Mouse (Mus musculus): ENCODE results near the gene Polg2. TPM values are rescaled to one million over a fixed set of nuclear protein-coding genes. Genes with fewer than 3 reads are reported as not detected.
A peak's percentile ranks its signal among the peaks of the same experiment; 100 is the strongest.

Gene Polg2
- polyA plus RNA-seq, 1 experiment from 2014 or later: 9.3 TPM

DNA sequence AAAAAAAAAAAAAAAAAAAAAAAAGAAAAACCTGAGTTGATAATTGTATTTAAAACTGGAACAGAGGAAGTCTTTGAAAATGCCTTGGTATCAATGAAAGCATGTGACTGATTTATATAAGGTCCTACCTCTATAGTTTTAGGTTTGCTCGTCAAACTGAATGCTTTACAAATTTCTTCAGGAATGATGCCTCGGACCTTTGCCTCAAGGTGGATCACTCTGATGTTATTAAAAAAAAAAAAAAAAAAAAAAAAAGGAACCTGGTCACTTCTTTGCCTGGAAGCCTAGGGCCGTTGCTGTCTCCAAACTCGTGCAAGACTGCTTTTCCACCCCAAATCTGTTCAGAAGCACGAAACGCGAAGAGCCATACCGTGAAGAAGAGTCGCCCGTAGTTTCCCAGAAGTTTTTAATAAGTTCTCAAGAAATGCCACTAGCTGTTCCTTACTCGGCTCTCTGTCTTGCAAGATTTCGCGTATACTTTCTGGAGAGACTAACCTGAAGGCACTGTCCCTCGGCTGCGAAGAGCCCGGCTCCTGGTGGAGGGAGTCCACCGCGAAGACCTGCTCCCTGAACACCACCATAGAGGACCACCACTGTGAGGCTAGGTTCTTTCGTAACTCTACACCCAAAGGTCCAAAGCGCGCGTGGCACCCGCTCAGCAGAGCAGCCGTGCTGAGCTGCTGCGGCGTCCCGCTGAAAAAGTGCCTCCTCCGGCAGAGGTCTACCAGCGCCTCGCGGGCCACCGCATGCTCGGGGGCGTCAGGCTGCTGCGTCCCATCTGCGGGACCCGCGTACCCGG is 549 bp downstream of the Polg2 start:
- peak; percentile 64 for ATAC-seq (replicated peaks; ENCODE audit: insufficient number of reproducible peaks, low FRiP score, low TSS enrichment)
- peaks cover 32% of the 10 kb centered on the region for H3K36me3 ChIP-seq (ENCODE audit: control insufficient read depth, insufficient read depth, low read length)
- peak overlapping the region; percentile 97 for H3K27ac ChIP-seq (ENCODE audit: low read depth, low read length)
- WGBS (ENCODE audit: insufficient replicate concordance): 3% methylated on average over 39 of the region's 39 CpGs
- peak overlapping the region; percentile 78 for H3K4me3 ChIP-seq (ENCODE audit: low read depth, low read length)
- H3K4me1 ChIP-seq (ENCODE audit: control insufficient read depth, insufficient read depth, low read length): 0 out of 2 replicates have a peak, but pooled peaks cover 3% of the 10 kb centered on the region
- H3K9me3 ChIP-seq (replicated peaks; ENCODE audit: control insufficient read depth, low read length): no peaks in the 10 kb centered on the region
- peak overlapping the region; percentile 95 for H3K9ac ChIP-seq (ENCODE audit: low read depth, low read length)
- peak overlapping the region; percentile 91 for H3K4me2 ChIP-seq
- no peaks in the 10 kb centered on the region for H3K27me3 ChIP-seq (ENCODE audit: control insufficient read depth, insufficient read depth, low read length)

DNA sequence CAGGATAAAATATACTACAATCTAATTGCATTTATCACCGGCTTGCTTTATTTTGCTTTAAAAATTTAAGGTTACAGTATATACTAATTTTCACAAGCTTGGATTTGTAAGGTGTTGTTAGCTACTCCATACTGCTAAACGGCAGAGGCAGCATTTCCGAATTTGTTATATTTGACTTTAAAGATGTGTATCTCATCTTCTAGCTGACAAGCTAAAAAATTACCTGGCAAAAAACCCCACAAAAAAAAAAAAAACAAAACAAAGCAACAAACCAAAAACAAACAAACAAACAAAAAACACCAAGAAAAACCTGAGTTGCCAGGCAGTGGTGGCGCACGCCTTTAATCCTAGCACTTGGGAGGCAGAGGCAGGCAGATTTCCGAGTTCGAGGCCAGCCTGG is 1.2 kb downstream of the Polg2 start:
- peaks cover 30% of the 10 kb centered on the region for H3K36me3 ChIP-seq (ENCODE audit: control insufficient read depth, insufficient read depth, low read length)
- H3K4me3 ChIP-seq (ENCODE audit: low read depth, low read length): peak overlapping the region; percentile 78; the same call in 1 of the 2 replicates
- H3K4me2 ChIP-seq: peak overlapping the region; percentile 91; the same call in 1 of the 2 replicates
- WGBS (ENCODE audit: insufficient replicate concordance): 89% methylated on average over 7 of the region's 7 CpGs
- H3K27ac ChIP-seq (ENCODE audit: low read depth, low read length): no peak overlapping the region
- no peaks in the 10 kb centered on the region for H3K27me3 ChIP-seq (ENCODE audit: control insufficient read depth, insufficient read depth, low read length)
- 0 out of 2 replicates have a peak, but pooled peaks cover 3% of the 10 kb centered on the region for H3K4me1 ChIP-seq (ENCODE audit: control insufficient read depth, insufficient read depth, low read length)
- no peak for ATAC-seq (replicated peaks; ENCODE audit: insufficient number of reproducible peaks, low FRiP score, low TSS enrichment)
- no peaks in the 10 kb centered on the region for H3K9me3 ChIP-seq (replicated peaks; ENCODE audit: control insufficient read depth, low read length)
- H3K9ac ChIP-seq (ENCODE audit: low read depth, low read length): no peak overlapping the region

DNA sequence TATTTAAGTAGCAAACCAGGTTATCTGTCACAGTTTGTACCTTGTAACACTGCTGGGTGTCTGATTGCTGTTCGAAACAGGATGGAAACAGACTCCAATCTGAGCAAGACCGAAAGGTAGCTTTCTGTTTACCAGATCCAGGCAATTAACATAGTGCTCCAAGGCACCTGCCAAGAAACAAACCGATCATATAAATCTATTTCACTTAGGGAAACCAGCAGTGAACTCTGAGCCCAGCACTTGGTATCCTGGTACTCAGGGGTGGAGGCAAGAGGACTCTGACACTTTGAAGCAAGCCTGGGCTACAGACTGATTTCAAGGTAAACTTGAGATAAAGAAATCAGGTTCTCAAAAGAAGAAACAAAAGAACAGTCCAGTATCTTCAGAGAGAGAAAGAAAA is 1.9 kb downstream of the Polg2 start:
- WGBS (ENCODE audit: insufficient replicate concordance): 90% methylated on average over 3 of the region's 3 CpGs
- Histone ChIP-seq H3K36me3 (ENCODE audit: control insufficient read depth, insufficient read depth, low read length) (peaks cover 29% of the 10 kb centered on the region), H3K9ac (ENCODE audit: low read depth, low read length) (no peak overlapping the region), H3K4me3 (ENCODE audit: low read depth, low read length) (no peak overlapping the region), H3K9me3 (replicated peaks; ENCODE audit: control insufficient read depth, low read length) (no peaks in the 10 kb centered on the region), H3K27ac (ENCODE audit: low read depth, low read length) (no peak overlapping the region), H3K4me1 (ENCODE audit: control insufficient read depth, insufficient read depth, low read length) (0 out of 2 replicates have a peak, but pooled peaks cover 3% of the 10 kb centered on the region), H3K27me3 (ENCODE audit: control insufficient read depth, insufficient read depth, low read length) (no peaks in the 10 kb centered on the region), H3K4me2 (no peak overlapping the region)
- ATAC-seq (replicated peaks; ENCODE audit: insufficient number of reproducible peaks, low FRiP score, low TSS enrichment): no peak

DNA sequence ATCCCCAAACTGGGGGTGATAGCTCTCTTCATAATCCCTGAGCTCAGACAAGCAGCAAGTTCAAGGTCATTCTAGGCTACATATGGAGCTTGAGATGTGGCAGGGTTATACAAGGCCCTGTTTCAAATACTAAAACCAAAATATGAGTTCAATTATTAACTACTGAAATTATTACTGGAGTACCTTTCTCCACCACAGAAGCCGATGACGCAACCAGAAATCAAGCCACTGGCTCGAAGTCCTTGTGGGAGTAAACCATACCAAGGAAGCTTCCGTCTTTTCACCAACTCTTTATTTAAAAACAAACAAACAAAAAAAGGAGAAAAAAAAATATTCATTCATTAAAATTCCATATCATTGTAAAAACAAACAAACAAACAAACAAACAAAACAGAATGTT is 2.4 kb downstream of the Polg2 start:
- Histone ChIP-seq H3K4me3 (ENCODE audit: low read depth, low read length) (no peak overlapping the region), H3K4me2 (no peak overlapping the region), H3K9me3 (replicated peaks; ENCODE audit: control insufficient read depth, low read length) (no peaks in the 10 kb centered on the region), H3K36me3 (ENCODE audit: control insufficient read depth, insufficient read depth, low read length) (peaks cover 31% of the 10 kb centered on the region), H3K4me1 (ENCODE audit: control insufficient read depth, insufficient read depth, low read length) (0 out of 2 replicates have a peak, but pooled peaks cover 3% of the 10 kb centered on the region), H3K9ac (ENCODE audit: low read depth, low read length) (no peak overlapping the region), H3K27me3 (ENCODE audit: control insufficient read depth, insufficient read depth, low read length) (no peaks in the 10 kb centered on the region), H3K27ac (ENCODE audit: low read depth, low read length) (no peak overlapping the region)
- 92% methylated on average over 4 of the region's 4 CpGs for WGBS (ENCODE audit: insufficient replicate concordance)
- ATAC-seq (replicated peaks; ENCODE audit: insufficient number of reproducible peaks, low FRiP score, low TSS enrichment): no peak

DNA sequence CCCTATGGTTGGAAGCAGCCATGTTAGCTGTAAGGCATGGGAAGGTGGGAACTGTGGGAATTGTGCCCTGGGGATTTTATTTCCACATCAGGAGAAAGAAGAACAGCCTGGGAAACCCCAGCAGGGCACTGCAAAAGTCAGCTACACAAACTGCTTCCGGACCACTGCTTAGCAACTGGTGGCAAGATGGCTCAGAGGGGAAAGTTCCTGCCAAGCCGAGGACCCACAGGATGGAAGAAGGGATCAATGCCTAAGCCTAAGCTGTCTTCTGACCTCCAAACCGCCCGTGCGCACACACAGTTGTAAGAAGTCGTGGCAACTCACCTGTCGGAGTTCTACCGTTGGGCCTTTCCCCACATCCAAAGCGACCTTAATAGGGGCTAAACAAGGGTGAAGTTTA is 6.3 kb downstream of the Polg2 start:
- WGBS (ENCODE audit: insufficient replicate concordance): 93% methylated on average over 9 of the region's 9 CpGs
- Histone ChIP-seq H3K4me3 (ENCODE audit: low read depth, low read length) (no peak overlapping the region), H3K4me2 (no peak overlapping the region), H3K36me3 (ENCODE audit: control insufficient read depth, insufficient read depth, low read length) (peaks cover 49% of the 10 kb centered on the region), H3K9ac (ENCODE audit: low read depth, low read length) (no peak overlapping the region), H3K9me3 (replicated peaks; ENCODE audit: control insufficient read depth, low read length) (no peaks in the 10 kb centered on the region), H3K4me1 (ENCODE audit: control insufficient read depth, insufficient read depth, low read length) (0 out of 2 replicates have a peak, but pooled peaks cover 3% of the 10 kb centered on the region), H3K27me3 (ENCODE audit: control insufficient read depth, insufficient read depth, low read length) (no peaks in the 10 kb centered on the region), H3K27ac (ENCODE audit: low read depth, low read length) (no peak overlapping the region)
- ATAC-seq (replicated peaks; ENCODE audit: insufficient number of reproducible peaks, low FRiP score, low TSS enrichment): no peak

DNA sequence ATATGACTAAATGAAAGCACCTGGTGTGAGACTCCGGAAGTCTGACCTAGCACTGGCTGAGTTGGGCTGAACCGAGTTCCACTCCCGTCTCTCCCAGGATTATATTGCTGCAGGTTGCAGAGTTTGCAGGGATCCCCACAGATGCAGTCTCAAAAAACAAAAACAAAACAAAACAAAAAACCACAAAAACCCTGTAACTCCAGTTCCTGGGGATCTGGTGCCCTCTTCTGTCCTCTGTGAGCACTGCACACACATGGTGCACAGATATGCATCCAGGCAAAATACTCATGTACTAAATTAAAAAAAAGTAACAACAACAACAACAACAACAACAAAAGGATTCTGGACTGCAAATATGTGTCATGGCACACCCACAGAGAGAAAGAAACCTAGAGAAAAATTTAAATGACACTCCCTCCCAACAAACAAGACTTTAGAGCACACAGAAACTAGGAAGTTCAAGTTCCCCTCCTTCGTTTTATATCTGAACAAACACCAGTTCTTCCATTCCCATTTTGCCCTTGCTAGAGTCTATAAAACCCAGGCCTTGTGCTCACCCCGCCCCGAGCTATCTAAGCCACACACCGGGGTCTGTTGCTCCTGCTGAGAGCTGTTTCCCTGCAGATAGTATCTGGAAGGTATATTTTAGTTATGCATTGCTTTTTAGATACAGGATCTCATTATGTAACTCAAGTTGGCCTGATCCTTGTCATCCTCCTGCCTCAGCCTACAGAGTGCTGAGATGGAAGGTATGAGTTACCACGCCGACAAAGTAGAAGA is 9.0 kb downstream of the Polg2 start:
- WGBS (ENCODE audit: insufficient replicate concordance): 92% methylated on average over 9 of the region's 9 CpGs
- H3K9ac ChIP-seq (ENCODE audit: low read depth, low read length): no peak overlapping the region
- H3K4me1 ChIP-seq (ENCODE audit: control insufficient read depth, insufficient read depth, low read length): no peaks in the 10 kb centered on the region
- no peak overlapping the region for H3K27ac ChIP-seq (ENCODE audit: low read depth, low read length)
- peaks cover 65% of the 10 kb centered on the region for H3K36me3 ChIP-seq (ENCODE audit: control insufficient read depth, insufficient read depth, low read length)
- H3K4me2 ChIP-seq: no peak overlapping the region
- no peak for ATAC-seq (replicated peaks; ENCODE audit: insufficient number of reproducible peaks, low FRiP score, low TSS enrichment)
- no peaks in the 10 kb centered on the region for H3K9me3 ChIP-seq (replicated peaks; ENCODE audit: control insufficient read depth, low read length)
- H3K27me3 ChIP-seq (ENCODE audit: control insufficient read depth, insufficient read depth, low read length): no peaks in the 10 kb centered on the region
- no peak overlapping the region for H3K4me3 ChIP-seq (ENCODE audit: low read depth, low read length)

DNA sequence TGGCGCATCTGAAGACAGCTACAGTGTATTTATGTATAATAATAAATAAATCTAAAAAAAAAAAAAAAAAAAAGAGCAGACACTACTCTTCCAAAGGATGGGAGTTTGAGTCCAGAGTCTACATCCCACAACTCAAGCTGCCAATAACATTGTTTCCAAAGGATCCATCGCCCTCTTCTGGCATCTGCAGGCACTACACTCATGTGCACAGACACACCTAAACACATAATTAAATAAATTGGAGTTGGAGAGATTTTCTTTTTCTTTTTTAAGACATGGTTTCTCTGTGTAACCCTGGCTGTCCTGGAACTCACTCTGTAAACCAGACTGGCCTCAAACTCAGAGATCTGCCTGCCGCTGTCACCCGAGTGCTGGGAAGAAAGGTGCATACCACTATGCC is 11.8 kb downstream of the Polg2 start:
- H3K4me2 ChIP-seq: no peak overlapping the region
- H3K9me3 ChIP-seq (replicated peaks; ENCODE audit: control insufficient read depth, low read length): no peaks in the 10 kb centered on the region
- H3K36me3 ChIP-seq (ENCODE audit: control insufficient read depth, insufficient read depth, low read length): peaks cover 45% of the 10 kb centered on the region
- H3K27me3 ChIP-seq (ENCODE audit: control insufficient read depth, insufficient read depth, low read length): no peaks in the 10 kb centered on the region
- WGBS (ENCODE audit: insufficient replicate concordance): 92% methylated on average over 4 of the region's 4 CpGs
- no peak overlapping the region for H3K4me3 ChIP-seq (ENCODE audit: low read depth, low read length)
- peaks cover 16% of the 10 kb centered on the region for H3K4me1 ChIP-seq (ENCODE audit: control insufficient read depth, insufficient read depth, low read length)
- no peak for ATAC-seq (replicated peaks; ENCODE audit: insufficient number of reproducible peaks, low FRiP score, low TSS enrichment)
- no peak overlapping the region for H3K9ac ChIP-seq (ENCODE audit: low read depth, low read length)
- no peak overlapping the region for H3K27ac ChIP-seq (ENCODE audit: low read depth, low read length)

DNA sequence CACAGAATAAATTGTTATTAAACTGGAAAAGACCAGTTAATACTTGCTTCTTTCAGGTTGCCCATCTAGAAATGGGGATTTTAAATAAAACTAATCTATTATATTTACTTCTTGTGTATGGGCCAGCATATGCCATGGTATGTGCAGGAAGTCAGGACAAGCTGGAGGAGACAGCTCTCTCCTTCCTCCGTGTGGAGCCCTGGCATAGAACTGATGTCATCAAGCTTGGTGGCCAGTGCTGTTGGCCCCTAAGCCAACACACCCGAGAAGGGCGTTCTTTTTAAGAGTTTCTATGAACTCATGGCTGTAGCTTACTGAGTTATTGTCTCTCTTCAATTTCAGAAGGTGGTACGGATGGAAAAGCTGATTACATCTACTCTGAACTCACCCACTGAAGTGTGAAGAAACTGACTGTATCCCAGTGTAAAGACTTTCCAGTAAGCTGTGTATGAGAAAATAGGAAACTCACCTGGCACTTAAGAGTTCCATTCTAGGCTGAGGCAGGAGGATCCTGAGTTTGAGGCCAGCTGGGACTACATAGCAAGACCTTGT is 12.7 kb downstream of the Polg2 start:
- no peak overlapping the region for H3K4me3 ChIP-seq (ENCODE audit: low read depth, low read length)
- H3K9ac ChIP-seq (ENCODE audit: low read depth, low read length): no peak overlapping the region
- H3K4me2 ChIP-seq: no peak overlapping the region
- peaks cover 22% of the 10 kb centered on the region for H3K4me1 ChIP-seq (ENCODE audit: control insufficient read depth, insufficient read depth, low read length)
- 92% methylated on average over 4 of the region's 4 CpGs for whole genome bisulfite sequencing (ENCODE audit: insufficient replicate concordance)
- no peaks in the 10 kb centered on the region for H3K27me3 ChIP-seq (ENCODE audit: control insufficient read depth, insufficient read depth, low read length)
- H3K27ac ChIP-seq (ENCODE audit: low read depth, low read length): no peak overlapping the region
- H3K36me3 ChIP-seq (ENCODE audit: control insufficient read depth, insufficient read depth, low read length): peaks cover 40% of the 10 kb centered on the region
- H3K9me3 ChIP-seq (replicated peaks; ENCODE audit: control insufficient read depth, low read length): no peaks in the 10 kb centered on the region
- ATAC-seq (replicated peaks; ENCODE audit: insufficient number of reproducible peaks, low FRiP score, low TSS enrichment): no peak
